In the genomic region with DNA sequence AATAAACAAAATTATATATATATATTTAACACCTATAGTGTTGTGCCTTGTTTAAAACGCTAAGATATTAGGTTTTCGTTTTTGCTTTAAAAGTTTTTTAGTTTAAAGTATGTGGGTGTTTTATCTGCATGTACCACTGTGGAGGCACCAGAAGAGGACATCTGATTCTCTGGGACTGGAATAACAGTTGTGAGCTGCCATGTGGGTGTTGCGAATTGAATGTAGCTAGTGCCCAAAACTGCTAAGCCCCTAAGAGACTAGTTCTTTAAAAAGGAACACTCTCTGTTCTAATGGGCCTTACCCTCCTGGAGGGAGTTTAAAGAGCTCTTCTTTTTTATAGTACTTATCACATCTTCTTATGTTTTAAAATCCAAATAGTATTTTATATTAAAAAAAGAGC, we compare ENCODE assay signal across 6 mouse cellular contexts.
"Had no signal": no experiment of that assay in that cellular context is flagged by ENCODE, and none has a peak within 500 bp of the region (broad histone marks: within the 10 kb centered on the region; RNA-seq: fewer than 3 reads in every experiment).

No protein-coding gene starts in this region.

- DNase-seq: kidney, adult 11 months; kidney, adult 9 months; kidney, postnatal 36 days; left cerebral cortex, postnatal 4 days; lung, adult 18-20 months; thymus, postnatal 36 days had no signal
